Mouse (Mus musculus) myocyte (in vitro differentiated cells): ENCODE results near the gene Gm49342.

Experiments
- CEBPB ChIP-seq: IDR thresholded peaks from 2 replicates; pipeline ENCODE4 v1.6.1; 2011; ENCODE audit warnings: mild to moderate bottlenecking, moderate library complexity; ENCODE audit not compliant: poor library complexity, insufficient read depth, severe bottlenecking
- MAX ChIP-seq: IDR thresholded peaks from one replicate; pipeline ENCODE4 v1.6.1; 2011; ENCODE audit warnings: low read depth, mild to moderate bottlenecking, control low read depth
- POLR2A ChIP-seq: IDR thresholded peaks from one replicate; pipeline ENCODE4 v1.6.1; 2011; ENCODE audit warnings: low read depth, mild to moderate bottlenecking, control low read depth, moderate library complexity; ENCODE audit not compliant: insufficient read length
- POLR2AphosphoS2 ChIP-seq: IDR thresholded peaks from one replicate; pipeline ENCODE4 v1.6.1; 2011; ENCODE audit warnings: low read depth, control low read depth; ENCODE audit not compliant: insufficient read length
- REST ChIP-seq: IDR thresholded peaks from one replicate; pipeline ENCODE4 v1.6.1; 2011; ENCODE audit warnings: mild to moderate bottlenecking, control low read depth, moderate library complexity; ENCODE audit not compliant: insufficient read depth, insufficient read length
- TCF12 ChIP-seq: IDR thresholded peaks from one replicate; pipeline ENCODE4 v1.6.1; 2011; ENCODE audit warnings: mild to moderate bottlenecking, control low read depth; ENCODE audit not compliant: poor library complexity, insufficient read depth, severe bottlenecking
- TCF3 ChIP-seq: IDR thresholded peaks from one replicate; pipeline ENCODE4 v1.6.1; 2011; ENCODE audit warnings: low read depth, control low read depth; ENCODE audit not compliant: insufficient read length
- USF1 ChIP-seq: IDR thresholded peaks from one replicate; pipeline ENCODE4 v1.6.1; 2011; ENCODE audit warnings: low read depth, mild to moderate bottlenecking, control low read depth, moderate library complexity

DNA sequence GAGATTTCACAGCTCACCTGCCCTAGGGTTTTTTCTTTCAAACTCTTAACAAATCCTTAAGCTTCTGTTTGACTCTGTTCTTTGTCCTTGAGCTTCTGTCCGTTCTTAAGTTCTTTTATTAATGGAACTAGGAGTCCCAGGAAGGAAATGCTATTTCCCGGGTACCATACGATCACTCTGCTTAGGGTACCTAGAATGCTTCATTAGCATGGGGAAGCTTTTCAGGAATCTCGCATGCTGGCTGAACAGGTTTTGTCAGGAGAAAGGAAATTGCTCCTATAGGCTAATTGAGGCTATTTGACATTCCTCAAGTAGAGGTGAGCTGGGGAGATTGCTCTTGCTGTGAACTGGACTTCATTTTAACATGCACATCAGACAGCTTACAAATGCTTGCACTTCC is 29.4 kb downstream of the Gm49342 start:
- TF ChIP-seq POLR2AphosphoS2, result no peak
- no peak for TF ChIP-seq POLR2A
- TF ChIP-seq REST, result no peak
- no peak for TF ChIP-seq USF1
- TF ChIP-seq MAX, result no peak
- no peak for TF ChIP-seq CEBPB
- no peak for TF ChIP-seq TCF12
- TF ChIP-seq TCF3, result no peak
